Mouse (Mus musculus): Measurements from ENCODE around the gene Rps6kb1. TPM values are rescaled to one million over a fixed set of nuclear protein-coding genes. Genes with fewer than 3 reads are reported as not detected.

Rps6kb1 gene
- polyA plus RNA-seq, 2 experiments, result 8.4 to 17.2 TPM

DNA sequence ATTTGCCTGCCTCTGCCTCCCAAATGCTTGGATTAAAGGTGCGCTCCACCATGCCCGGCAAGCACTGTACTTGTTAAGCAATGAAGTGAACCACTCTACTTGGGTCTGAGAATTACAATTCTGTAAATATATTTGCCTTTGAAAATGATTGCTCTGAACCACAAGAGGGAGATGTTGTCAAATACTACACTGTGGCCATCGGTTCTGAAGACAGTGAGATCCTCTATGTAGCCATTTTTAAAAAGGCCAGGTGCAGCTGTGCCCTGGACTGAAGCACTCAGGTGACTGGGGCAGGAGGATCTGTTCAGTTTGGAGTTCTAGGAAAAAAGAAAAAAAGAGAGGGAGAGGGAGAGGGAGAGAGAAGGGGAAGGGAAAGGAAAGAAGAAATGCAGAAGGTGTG, 23.8 kb upstream of the Rps6kb1 start:
- DNase-seq (ENCODE audit: low read depth in 3 of 3, low spot score in 3 of 3), result no peak
- Histone ChIP-seq H3K27ac (no peak overlapping the region), H3K4me1 (replicated peaks; ENCODE audit: control insufficient read depth in 2 of 2, insufficient read depth in 2 of 2, low read length in 1 of 2) (peaks cover 0 to 4% of the 10 kb centered on the region in 2 experiments; a peak in 2 of 4 replicates), H3K9me3 (ENCODE audit: control insufficient read depth, low read length) (no peaks in the 10 kb centered on the region), H3K4me2 (ENCODE audit: low read depth) (no peak overlapping the region), H3K4me3 (ENCODE audit: insufficient read depth in 1 of 2, low read depth in 2 of 2, low read length in 2 of 2) (no peak overlapping the region), H3K36me3 (replicated peaks; ENCODE audit: control insufficient read depth, insufficient read depth, low read depth) (no peaks in the 10 kb centered on the region; the same call in 1 of the 2 replicates), H3K27me3 (ENCODE audit: control insufficient read depth, insufficient read depth, low read length) (no peaks in the 10 kb centered on the region), H3K9ac (replicated peaks) (no peak overlapping the region)
- no peak; the same call in 1 of the 2 replicates for ATAC-seq (ENCODE audit: insufficient read depth)
- no peak for TF ChIP-seq EP300 (IDR thresholded peaks at IDR 0.05; ENCODE audit: low read depth)
- TF ChIP-seq CTCF (IDR thresholded peaks at IDR 0.05; ENCODE audit: low read depth), result peak; percentile 66
- 52% methylated on average over 3 of the region's 3 CpGs for WGBS (ENCODE audit: insufficient replicate concordance)

DNA sequence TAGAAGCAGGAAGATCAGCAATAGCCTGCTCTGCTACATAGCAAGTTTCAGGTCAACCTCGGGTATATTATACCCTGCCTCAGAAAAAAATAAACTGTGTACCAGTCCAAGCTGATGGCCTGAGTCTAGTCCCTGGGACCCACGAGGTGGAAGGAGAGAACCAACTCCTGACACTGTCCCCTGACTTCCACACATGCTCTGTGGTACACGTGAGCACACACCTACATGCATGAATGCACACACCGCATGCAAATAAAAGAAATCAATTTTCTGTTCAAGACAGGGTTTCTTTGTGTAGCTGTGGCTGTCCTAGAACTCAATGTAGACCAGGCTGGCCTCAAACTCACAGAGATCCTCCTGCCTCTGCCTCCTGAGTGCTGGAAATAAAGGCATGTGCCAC, 13.7 kb upstream of the Rps6kb1 start:
- Histone ChIP-seq H3K4me2 (ENCODE audit: low read depth) (no peak overlapping the region), H3K4me1 (replicated peaks; ENCODE audit: control insufficient read depth in 2 of 2, insufficient read depth in 2 of 2, low read length in 1 of 2) (no peaks in the 10 kb centered on the region), H3K27me3 (ENCODE audit: control insufficient read depth, insufficient read depth, low read length) (no peaks in the 10 kb centered on the region), H3K9me3 (ENCODE audit: control insufficient read depth, low read length) (no peaks in the 10 kb centered on the region), H3K36me3 (replicated peaks; ENCODE audit: control insufficient read depth, insufficient read depth, low read depth) (peaks cover 4% of the 10 kb centered on the region; the same call in 1 of the 2 replicates), H3K9ac (replicated peaks) (no peak overlapping the region), H3K4me3 (ENCODE audit: insufficient read depth in 1 of 2, low read depth in 2 of 2, low read length in 2 of 2) (no peak overlapping the region), H3K27ac (no peak overlapping the region)
- ATAC-seq (ENCODE audit: insufficient read depth) (no peak), DNase-seq (ENCODE audit: low read depth in 3 of 3, low spot score in 3 of 3) (no peak)
- TF ChIP-seq EP300 (IDR thresholded peaks at IDR 0.05; ENCODE audit: low read depth), result no peak
- 77% methylated on average over 4 of the region's 4 CpGs for WGBS (ENCODE audit: insufficient replicate concordance)

GRCm38 (mm10) chr11:86553525-86553924, 8.9 kb upstream of the Rps6kb1 start:
- Histone ChIP-seq H3K9me3 (ENCODE audit: control insufficient read depth, low read length) (no peaks in the 10 kb centered on the region), H3K4me2 (ENCODE audit: low read depth) (no peak overlapping the region), H3K36me3 (replicated peaks; ENCODE audit: control insufficient read depth, insufficient read depth, low read depth) (peaks cover 20% of the 10 kb centered on the region), H3K27me3 (ENCODE audit: control insufficient read depth, insufficient read depth, low read length) (no peaks in the 10 kb centered on the region), H3K27ac (no peak overlapping the region), H3K4me3 (ENCODE audit: insufficient read depth in 1 of 2, low read depth in 2 of 2, low read length in 2 of 2) (no peak overlapping the region), H3K9ac (replicated peaks) (no peak overlapping the region), H3K4me1 (replicated peaks; ENCODE audit: control insufficient read depth in 2 of 2, insufficient read depth in 2 of 2, low read length in 1 of 2) (no peaks in the 10 kb centered on the region)
- DNase-seq (ENCODE audit: low read depth in 3 of 3, low spot score in 3 of 3) (no peak), ATAC-seq (ENCODE audit: insufficient read depth) (no peak)
- TF ChIP-seq CTCF (IDR thresholded peaks at IDR 0.05; ENCODE audit: low read depth), result no peak
- TF ChIP-seq EP300 (IDR thresholded peaks at IDR 0.05; ENCODE audit: low read depth), result no peak
- WGBS (ENCODE audit: insufficient replicate concordance), result 80% methylated on average over 6 of the region's 6 CpGs

- H3K4me2 ChIP-seq (ENCODE audit: low read depth), result no peak overlapping the region
- WGBS (ENCODE audit: insufficient replicate concordance), result 87% methylated on average over 1 of the region's 1 CpGs
- peaks cover 16% of the 10 kb centered on the region for H3K36me3 ChIP-seq (replicated peaks; ENCODE audit: control insufficient read depth, insufficient read depth, low read depth)
- H3K27ac ChIP-seq, result no peak overlapping the region
- no peaks in the 10 kb centered on the region for H3K27me3 ChIP-seq (ENCODE audit: control insufficient read depth, insufficient read depth, low read length)
- H3K9me3 ChIP-seq (ENCODE audit: control insufficient read depth, low read length), result no peaks in the 10 kb centered on the region
- TF ChIP-seq EP300 (IDR thresholded peaks at IDR 0.05; ENCODE audit: low read depth) (no peak), CTCF (IDR thresholded peaks at IDR 0.05; ENCODE audit: low read depth) (peak; percentile 46; the same call in 1 of the 2 replicates)
- peaks cover 10% of the 10 kb centered on the region in 2 experiments for H3K4me1 ChIP-seq (replicated peaks; ENCODE audit: control insufficient read depth in 2 of 2, insufficient read depth in 2 of 2, low read length in 1 of 2)
- no peak for ATAC-seq (ENCODE audit: insufficient read depth)
- no peak overlapping the region for H3K4me3 ChIP-seq (ENCODE audit: insufficient read depth in 1 of 2, low read depth in 2 of 2, low read length in 2 of 2)
- DNase-seq (ENCODE audit: low read depth in 3 of 3, low spot score in 3 of 3), result peak in 1 of 3 experiments; percentile 38
- H3K9ac ChIP-seq (replicated peaks), result no peak overlapping the region
Observed at GRCm38 (mm10) chr11:86547412-86547811, 2.8 kb upstream of the Rps6kb1 start.

- peak overlapping the region; percentile 86 for H3K9ac ChIP-seq (replicated peaks)
- DNase-seq (ENCODE audit: low read depth in 3 of 3, low spot score in 3 of 3) (no peak), ATAC-seq (ENCODE audit: insufficient read depth) (no peak)
- H3K4me2 ChIP-seq (ENCODE audit: low read depth), result peak overlapping the region; percentile 85
- H3K36me3 ChIP-seq (replicated peaks; ENCODE audit: control insufficient read depth, insufficient read depth, low read depth), result peaks cover 14% of the 10 kb centered on the region
- TF ChIP-seq CTCF (IDR thresholded peaks at IDR 0.05; ENCODE audit: low read depth), result no peak
- no peak for TF ChIP-seq EP300 (IDR thresholded peaks at IDR 0.05; ENCODE audit: low read depth)
- no peaks in the 10 kb centered on the region for H3K27me3 ChIP-seq (ENCODE audit: control insufficient read depth, insufficient read depth, low read length)
- peak overlapping the region; percentile 71 to 90 for H3K4me3 ChIP-seq (ENCODE audit: insufficient read depth in 1 of 2, low read depth in 2 of 2, low read length in 2 of 2)
- peak overlapping the region; percentile 79 for H3K27ac ChIP-seq
- peaks cover 14 to 15% of the 10 kb centered on the region in 2 experiments for H3K4me1 ChIP-seq (replicated peaks; ENCODE audit: control insufficient read depth in 2 of 2, insufficient read depth in 2 of 2, low read length in 1 of 2)
- 60% methylated on average over 8 of the region's 8 CpGs for WGBS (ENCODE audit: insufficient replicate concordance)
- H3K9me3 ChIP-seq (ENCODE audit: control insufficient read depth, low read length), result no peaks in the 10 kb centered on the region
Observed at GRCm38 (mm10) chr11:86545556-86545955, 951 bp upstream of the Rps6kb1 start.
